Mouse (Mus musculus): ENCODE data around the gene Alox12. TPM values are rescaled to one million over a fixed set of nuclear protein-coding genes. Genes with fewer than 3 reads are reported as not detected.

Alox12 gene
- polyA plus RNA-seq, 1 experiment from 2014 or later: 1.2 TPM

- Histone ChIP-seq H3K9me3 (no peaks in the 10 kb centered on the region), H3K4me1 (replicated peaks) (no peaks in the 10 kb centered on the region), H3K4me3 (no peak overlapping the region), H3K27ac (replicated peaks) (no peak overlapping the region), H3K9ac (no peak overlapping the region), H3K4me2 (no peak overlapping the region), H3K36me3 (no peaks in the 10 kb centered on the region), H3K27me3 (no peaks in the 10 kb centered on the region)
- ATAC-seq (ENCODE audit: low FRiP score, low read depth): no peak
- 85% methylated on average over 2 of the region's 2 CpGs for WGBS
Observed at GRCm38 (mm10) chr11:70206801-70207200, 48.4 kb downstream of the Alox12 start.

- 43% methylated on average over 5 of the region's 5 CpGs for WGBS
- H3K4me3 ChIP-seq: no peak overlapping the region
- no peaks in the 10 kb centered on the region for H3K27me3 ChIP-seq
- no peak for ATAC-seq (ENCODE audit: low FRiP score, low read depth)
- no peaks in the 10 kb centered on the region for H3K36me3 ChIP-seq
- H3K4me1 ChIP-seq (replicated peaks): no peaks in the 10 kb centered on the region
- H3K27ac ChIP-seq (replicated peaks): no peak overlapping the region
- no peaks in the 10 kb centered on the region for H3K9me3 ChIP-seq
- H3K9ac ChIP-seq: no peak overlapping the region
- H3K4me2 ChIP-seq: no peak overlapping the region
Observed at GRCm38 (mm10) chr11:70201691-70202090, 53.5 kb downstream of the Alox12 start.

- ATAC-seq (ENCODE audit: low FRiP score, low read depth): no peak
- 92% methylated on average over 5 of the region's 5 CpGs for WGBS
Observed at GRCm38 (mm10) chr11:70200036-70200608, 55.0 kb downstream of the Alox12 start.

GRCm38 (mm10) chr11:70199107-70199506 is 56.0 kb downstream of the Alox12 start:
- Histone ChIP-seq H3K27ac (replicated peaks) (no peak overlapping the region), H3K9ac (no peak overlapping the region), H3K36me3 (no peaks in the 10 kb centered on the region), H3K4me3 (no peak overlapping the region), H3K4me1 (replicated peaks) (no peaks in the 10 kb centered on the region), H3K9me3 (no peaks in the 10 kb centered on the region), H3K4me2 (no peak overlapping the region), H3K27me3 (no peaks in the 10 kb centered on the region)
- WGBS: 83% methylated on average over 8 of the region's 8 CpGs
- ATAC-seq (ENCODE audit: low FRiP score, low read depth): no peak

More at GRCm38 (mm10) chr11:70200036-70200608, 55.0 kb downstream of the Alox12 start:
- Histone ChIP-seq H3K9ac (no peak overlapping the region), H3K4me1 (replicated peaks) (no peaks in the 10 kb centered on the region), H3K27me3 (no peaks in the 10 kb centered on the region), H3K4me3 (no peak overlapping the region), H3K9me3 (no peaks in the 10 kb centered on the region), H3K4me2 (no peak overlapping the region), H3K36me3 (no peaks in the 10 kb centered on the region), H3K27ac (replicated peaks) (no peak overlapping the region)

GRCm38 (mm10) chr11:70198332-70198731 is 56.8 kb downstream of the Alox12 start:
- Histone ChIP-seq H3K36me3 (no peaks in the 10 kb centered on the region), H3K27me3 (no peaks in the 10 kb centered on the region), H3K9me3 (no peaks in the 10 kb centered on the region), H3K4me2 (no peak overlapping the region), H3K27ac (replicated peaks) (no peak overlapping the region), H3K4me1 (replicated peaks) (no peaks in the 10 kb centered on the region), H3K9ac (no peak overlapping the region), H3K4me3 (no peak overlapping the region)
- ATAC-seq (ENCODE audit: low FRiP score, low read depth): no peak
- WGBS: 86% methylated on average over 3 of the region's 3 CpGs

GRCm38 (mm10) chr11:70193354-70194285 is 61.5 kb downstream of the Alox12 start:
- Histone ChIP-seq H3K4me2 (no peak overlapping the region), H3K4me3 (no peak overlapping the region), H3K4me1 (replicated peaks) (no peaks in the 10 kb centered on the region), H3K9me3 (no peaks in the 10 kb centered on the region), H3K27me3 (no peaks in the 10 kb centered on the region), H3K27ac (replicated peaks) (no peak overlapping the region), H3K36me3 (no peaks in the 10 kb centered on the region), H3K9ac (no peak overlapping the region)
- ATAC-seq (ENCODE audit: low FRiP score, low read depth): no peak
- WGBS: 60% methylated on average over 11 of the region's 11 CpGs

GRCm38 (mm10) chr11:70192157-70192556 is 63.0 kb downstream of the Alox12 start:
- no peak for ATAC-seq (ENCODE audit: low FRiP score, low read depth)
- H3K27ac ChIP-seq (replicated peaks): no peak overlapping the region
- H3K9me3 ChIP-seq: no peaks in the 10 kb centered on the region
- WGBS: 85% methylated on average over 4 of the region's 4 CpGs
- no peaks in the 10 kb centered on the region for H3K27me3 ChIP-seq
- H3K4me3 ChIP-seq: no peak overlapping the region
- H3K4me2 ChIP-seq: no peak overlapping the region
- H3K9ac ChIP-seq: no peak overlapping the region
- no peaks in the 10 kb centered on the region for H3K36me3 ChIP-seq
- H3K4me1 ChIP-seq (replicated peaks): no peaks in the 10 kb centered on the region

MicroRNAs encoded within 50 kb of the gene (microRNA counts, 519-probe panel; counts per million panel counts)
- microRNA mmu-miR-195 (not detected), microRNA mmu-miR-497 (2,211 counts per million, percentile 26 among the panel's probes with 10 or more counts)

Small RNA genes lying within 50 kb of the gene (microRNA-seq; reads per million reads assigned to microRNA genes)
- gene Mir195a: 353 reads per million, percentile 67 among the genes with 10 or more reads in this experiment
- not detected for gene Mir497
- not detected for gene Mir497b

Other genes with a start within 250 kb of the Alox12 start
- gene Acadvl, start 239.9 kb downstream of the Alox12 start, polyA plus RNA-seq (2015; fragmentation: Nextera tagmentation; extraction: Ambion mirVana): 58.0 and 62.2 TPM in 2 replicates
- 23.8 and 24.1 TPM in 2 replicates for gene Dlg4, start 238.4 kb downstream of the Alox12 start, polyA plus RNA-seq (2015; fragmentation: Nextera tagmentation; extraction: Ambion mirVana)
- 2.8 and 4.7 TPM in 2 replicates for gene Asgr1, start 201.3 kb downstream of the Alox12 start, polyA plus RNA-seq (2015; fragmentation: Nextera tagmentation; extraction: Ambion mirVana)
- gene Asgr2, start 162.7 kb downstream of the Alox12 start, polyA plus RNA-seq (2015; fragmentation: Nextera tagmentation; extraction: Ambion mirVana): not detected in 2 replicates
- 1.4 and 1.6 TPM in 2 replicates for gene Mgl2, start 125.0 kb downstream of the Alox12 start, polyA plus RNA-seq (2015; fragmentation: Nextera tagmentation; extraction: Ambion mirVana)
- 0.64 and 1.3 TPM in 2 replicates for gene Clec10a, start 99.2 kb downstream of the Alox12 start, polyA plus RNA-seq (2015; fragmentation: Nextera tagmentation; extraction: Ambion mirVana)
- gene Slc16a11, start 42.6 kb downstream of the Alox12 start, polyA plus RNA-seq (2015; fragmentation: Nextera tagmentation; extraction: Ambion mirVana): 7.6 and 8.1 TPM in 2 replicates
- 14.3 and 16.5 TPM in 2 replicates for gene Slc16a13, start 34.3 kb downstream of the Alox12 start, polyA plus RNA-seq (2015; fragmentation: Nextera tagmentation; extraction: Ambion mirVana)
- gene Bcl6b, start 25.6 kb downstream of the Alox12 start, polyA plus RNA-seq (2015; fragmentation: Nextera tagmentation; extraction: Ambion mirVana): 5.5 and 5.6 TPM in 2 replicates
- gene 0610010K14Rik, start 17.4 kb downstream of the Alox12 start, polyA plus RNA-seq (2015; fragmentation: Nextera tagmentation; extraction: Ambion mirVana): 168 and 175 TPM in 2 replicates
- gene Gm21988, start 15.5 kb downstream of the Alox12 start, polyA plus RNA-seq (2015; fragmentation: Nextera tagmentation; extraction: Ambion mirVana): 13.7 TPM in 2 replicates
- gene Rnasek, start 15.5 kb downstream of the Alox12 start, polyA plus RNA-seq (2015; fragmentation: Nextera tagmentation; extraction: Ambion mirVana): 394 and 408 TPM in 2 replicates
- gene Alox12e, start 67.3 kb upstream of the Alox12 start, polyA plus RNA-seq (2015; fragmentation: Nextera tagmentation; extraction: Ambion mirVana): 0.08 TPM in 1 of 2 replicates, not detected in the other
- not detected in 2 replicates for gene Alox15, start 96.7 kb upstream of the Alox12 start, polyA plus RNA-seq (2015; fragmentation: Nextera tagmentation; extraction: Ambion mirVana)
- gene Pelp1, start 154.7 kb upstream of the Alox12 start, polyA plus RNA-seq (2015; fragmentation: Nextera tagmentation; extraction: Ambion mirVana): 30.7 and 33.6 TPM in 2 replicates
- 50.3 and 57.5 TPM in 2 replicates for gene Arrb2, start 177.3 kb upstream of the Alox12 start, polyA plus RNA-seq (2015; fragmentation: Nextera tagmentation; extraction: Ambion mirVana)
- gene Med11, start 196.6 kb upstream of the Alox12 start, polyA plus RNA-seq (2015; fragmentation: Nextera tagmentation; extraction: Ambion mirVana): 45.6 and 49.2 TPM in 2 replicates
- 0.77 and 0.90 TPM in 2 replicates for gene Zmynd15, start 204.1 kb upstream of the Alox12 start, polyA plus RNA-seq (2015; fragmentation: Nextera tagmentation; extraction: Ambion mirVana)
- gene Cxcl16, start 204.6 kb upstream of the Alox12 start, polyA plus RNA-seq (2015; fragmentation: Nextera tagmentation; extraction: Ambion mirVana): 5.2 and 6.1 TPM in 2 replicates
- 3.4 and 4.0 TPM in 2 replicates for gene Tm4sf5, start 249.9 kb upstream of the Alox12 start, polyA plus RNA-seq (2015; fragmentation: Nextera tagmentation; extraction: Ambion mirVana)